Mouse (Mus musculus) embryonic facial prominence, embryonic 12.5 days (tissue): ENCODE data around the gene Rp9. TPM values are rescaled to one million over a fixed set of nuclear protein-coding genes. Genes with fewer than 3 reads are reported as not detected.
A peak's percentile ranks its signal among the peaks of the same experiment; 100 is the strongest.
"Not testable (repeated sequence)": the region's sequence is repeated elsewhere in the genome, so short reads cannot be mapped to it uniquely, and the experiment has no call there.

Experiments
- ATAC-seq: fragments of 200-750 bp; cut with Nextera tagmentation; 2 replicates; pipeline ENCODE4 v1.8.0; 2017; ENCODE audit not compliant: insufficient number of reproducible peaks, insufficient read depth, low FRiP score, low TSS enrichment
- H3K27ac ChIP-seq: fragments of 300-500 bp; sonication (generic); 2 replicates; pipeline ENCODE4 v1.5.1; 2016; ENCODE audit warnings: mild to moderate bottlenecking
- H3K27me3 ChIP-seq: fragments of 300-500 bp; sonication (generic); 2 replicates; pipeline ENCODE4 v1.6.1; 2016; ENCODE audit warnings: mild to moderate bottlenecking, moderate library complexity
- H3K36me3 ChIP-seq: fragments of 300-500 bp; sonication (generic); 2 replicates; pipeline ENCODE4 v1.6.1; 2016; ENCODE audit warnings: mild to moderate bottlenecking
- H3K4me1 ChIP-seq: fragments of 300-500 bp; sonication (generic); 2 replicates; pipeline ENCODE4 v1.6.1; 2016
- H3K4me2 ChIP-seq: fragments of 300-500 bp; sonication (generic); replicated peaks from 2 replicates; pipeline ENCODE4 v1.6.1; 2016; ENCODE audit warnings: mild to moderate bottlenecking, moderate library complexity
- H3K4me3 ChIP-seq: fragments of 300-500 bp; sonication (generic); 2 replicates; pipeline ENCODE4 v1.5.1; 2016; ENCODE audit warnings: mild to moderate bottlenecking
- H3K9ac ChIP-seq: fragments of 300-500 bp; sonication (generic); 2 replicates; pipeline ENCODE4 v1.6.1; 2016; ENCODE audit warnings: mild to moderate bottlenecking, moderate library complexity
- H3K9me3 ChIP-seq: fragments of 300-500 bp; sonication (generic); 2 replicates; pipeline ENCODE4 v1.6.1; 2016; ENCODE audit warnings: mild to moderate bottlenecking, moderate library complexity
- WGBS: fragments of 180-500 bp; shearing (Covaris S2); methylation state at CpG from one replicate; pipeline ENCODE4 v1.1.7; 2016; 5-methylcytosine and 5-hydroxymethylcytosine counted together
- polyA plus RNA-seq: library from polyadenylated mRNA; unstranded; fragments of >200 nt; fragmentation: Nextera tagmentation; extraction: Ambion mirVana; gene quantifications from 2 replicates; pipeline ENCODE4 v1.2.1, GENCODE M21; 2016

Rp9 gene
- polyA plus RNA-seq, 1 experiment from 2014 or later, result 72.5 TPM

GRCm38 (mm10) chr9:22417547-22417946 is 52.0 kb downstream of the Rp9 start:
- Histone ChIP-seq H3K27ac (no peak overlapping the region), H3K9ac (no peak overlapping the region), H3K9me3 (no peaks in the 10 kb centered on the region), H3K36me3 (no peaks in the 10 kb centered on the region), H3K4me2 (no peak overlapping the region), H3K4me3 (no peak overlapping the region), H3K4me1 (no peaks in the 10 kb centered on the region), H3K27me3 (no peaks in the 10 kb centered on the region)
- WGBS, result 47% methylated on average over 6 of the region's 6 CpGs
- ATAC-seq, result no peak

GRCm38 (mm10) chr9:22416187-22416586 is 53.4 kb downstream of the Rp9 start:
- no peak overlapping the region for H3K27ac ChIP-seq
- H3K4me1 ChIP-seq, result no peaks in the 10 kb centered on the region
- no peak overlapping the region for H3K9ac ChIP-seq
- H3K27me3 ChIP-seq, result no peaks in the 10 kb centered on the region
- no peaks in the 10 kb centered on the region for H3K9me3 ChIP-seq
- no peak overlapping the region for H3K4me3 ChIP-seq
- ATAC-seq, result no peak
- 81% methylated on average over 3 of the region's 3 CpGs for WGBS
- no peak overlapping the region for H3K4me2 ChIP-seq
- no peaks in the 10 kb centered on the region for H3K36me3 ChIP-seq

GRCm38 (mm10) chr9:22411002-22411857 is 58.3 kb downstream of the Rp9 start, which contains the start of gene 9530077C05Rik:
Gene 9530077C05Rik (plus strand): TSS chr9:22411513.
- H3K9me3 ChIP-seq, result no peaks in the 10 kb centered on the region
- no peak within 1 kb of the TSS for H3K27ac ChIP-seq
- no peaks in the 10 kb centered on the region for H3K4me1 ChIP-seq
- no peaks in the 10 kb centered on the region for H3K27me3 ChIP-seq
- H3K4me3 ChIP-seq, result peak within 1 kb of the TSS; percentile 58
- ATAC-seq, result peak; percentile 97
- peak within 1 kb of the TSS; percentile 40 for H3K9ac ChIP-seq
- H3K36me3 ChIP-seq, result no peaks in the 10 kb centered on the region
- peak within 1 kb of the TSS; percentile 79 for H3K4me2 ChIP-seq
- WGBS, result under 1% methylated on average over 43 of the region's 43 CpGs

- no peaks in the 10 kb centered on the region for H3K36me3 ChIP-seq
- no peak overlapping the region for H3K4me2 ChIP-seq
- H3K4me3 ChIP-seq, result no peak overlapping the region
- no peak overlapping the region for H3K9ac ChIP-seq
- H3K9me3 ChIP-seq, result no peaks in the 10 kb centered on the region
- WGBS, result 78% methylated on average over 7 of the region's 7 CpGs
- no peak overlapping the region for H3K27ac ChIP-seq
- no peaks in the 10 kb centered on the region for H3K4me1 ChIP-seq
- ATAC-seq, result no peak
- no peaks in the 10 kb centered on the region for H3K27me3 ChIP-seq
Measured at GRCm38 (mm10) chr9:22409501-22409900, 60.0 kb downstream of the Rp9 start.

- H3K4me2 ChIP-seq, H3K36me3 ChIP-seq, H3K4me1 ChIP-seq, H3K9ac ChIP-seq, H3K4me3 ChIP-seq, H3K27me3 ChIP-seq, ATAC-seq, H3K27ac ChIP-seq, H3K9me3 ChIP-seq: not testable (repeated sequence)
- WGBS, result 33% methylated on average over 4 of the region's 4 CpGs
Measured at GRCm38 (mm10) chr9:22408344-22408743, 61.2 kb downstream of the Rp9 start.

GRCm38 (mm10) chr9:22407633-22408032 is 61.9 kb downstream of the Rp9 start:
- not testable (repeated sequence) for H3K27me3 ChIP-seq
- 89% methylated on average over 4 of the region's 4 CpGs for WGBS

GRCm38 (mm10) chr9:22405414-22405813 is 64.1 kb downstream of the Rp9 start:
- Histone ChIP-seq H3K9ac (no peak overlapping the region), H3K4me2 (no peak overlapping the region), H3K4me1 (no peaks in the 10 kb centered on the region), H3K36me3 (no peaks in the 10 kb centered on the region), H3K27ac (no peak overlapping the region), H3K27me3 (no peaks in the 10 kb centered on the region), H3K4me3 (no peak overlapping the region), H3K9me3 (no peaks in the 10 kb centered on the region)
- WGBS, result 80% methylated on average over 3 of the region's 3 CpGs
- ATAC-seq, result no peak

More at GRCm38 (mm10) chr9:22407633-22408032, 61.9 kb downstream of the Rp9 start:
- not testable (repeated sequence) for H3K36me3 ChIP-seq, H3K27ac ChIP-seq, H3K4me3 ChIP-seq, H3K9me3 ChIP-seq, H3K4me1 ChIP-seq, H3K4me2 ChIP-seq, ATAC-seq, H3K9ac ChIP-seq

GRCm38 (mm10) chr9:22403501-22403900 is 66.0 kb downstream of the Rp9 start:
- H3K4me3 ChIP-seq, H3K9me3 ChIP-seq, H3K9ac ChIP-seq, ATAC-seq, H3K4me2 ChIP-seq, H3K4me1 ChIP-seq, H3K27me3 ChIP-seq, H3K27ac ChIP-seq, H3K36me3 ChIP-seq: not testable (repeated sequence)
- WGBS, result 69% methylated on average over 2 of the region's 2 CpGs

- Histone ChIP-seq H3K4me2 (no peak overlapping the region), H3K9ac (no peak overlapping the region), H3K27me3 (no peaks in the 10 kb centered on the region), H3K4me1 (no peaks in the 10 kb centered on the region), H3K4me3 (no peak overlapping the region), H3K9me3 (no peaks in the 10 kb centered on the region), H3K27ac (no peak overlapping the region), H3K36me3 (no peaks in the 10 kb centered on the region)
- 81% methylated on average over 3 of the region's 3 CpGs for WGBS
- ATAC-seq, result no peak
Measured at GRCm38 (mm10) chr9:22402976-22403375, 66.6 kb downstream of the Rp9 start.

- Histone ChIP-seq H3K27ac (no peak overlapping the region), H3K4me1 (no peaks in the 10 kb centered on the region), H3K9ac (no peak overlapping the region), H3K36me3 (no peaks in the 10 kb centered on the region), H3K9me3 (no peaks in the 10 kb centered on the region), H3K4me3 (no peak overlapping the region), H3K27me3 (no peaks in the 10 kb centered on the region), H3K4me2 (no peak overlapping the region)
- 82% methylated on average over 6 of the region's 6 CpGs for WGBS
- ATAC-seq, result no peak
Measured at GRCm38 (mm10) chr9:22402001-22402400, 67.5 kb downstream of the Rp9 start.

- Histone ChIP-seq H3K9ac (no peak overlapping the region), H3K9me3 (no peaks in the 10 kb centered on the region), H3K27me3 (no peaks in the 10 kb centered on the region), H3K4me2 (no peak overlapping the region), H3K27ac (no peak overlapping the region), H3K4me3 (no peak overlapping the region), H3K36me3 (no peaks in the 10 kb centered on the region), H3K4me1 (no peaks in the 10 kb centered on the region)
- ATAC-seq, result no peak
- 86% methylated on average over 4 of the region's 4 CpGs for WGBS
Measured at GRCm38 (mm10) chr9:22399021-22399420, 70.5 kb downstream of the Rp9 start.

- Histone ChIP-seq H3K9ac (no peak overlapping the region), H3K4me2 (no peak overlapping the region), H3K4me3 (no peak overlapping the region), H3K36me3 (no peaks in the 10 kb centered on the region), H3K9me3 (no peaks in the 10 kb centered on the region), H3K4me1 (no peaks in the 10 kb centered on the region), H3K27ac (no peak overlapping the region), H3K27me3 (no peaks in the 10 kb centered on the region)
- no peak for ATAC-seq
- 91% methylated on average over 2 of the region's 2 CpGs for WGBS
Measured at GRCm38 (mm10) chr9:22394725-22395124, 74.8 kb downstream of the Rp9 start.
